Mouse (Mus musculus) stomach, postnatal 0 days (tissue): Measurements from ENCODE around the gene Rpa3.

Experiments
- CTCF ChIP-seq: IDR thresholded peaks from 2 replicates; pipeline ENCODE4 v1.5.1; 2016; ENCODE audit warnings: antibody characterized with exemption, low read depth, mild to moderate bottlenecking, moderate library complexity
- EP300 ChIP-seq: optimal IDR thresholded peaks from 2 replicates; pipeline ENCODE3; 2016; ENCODE audit warnings: antibody characterized with exemption

DNA sequence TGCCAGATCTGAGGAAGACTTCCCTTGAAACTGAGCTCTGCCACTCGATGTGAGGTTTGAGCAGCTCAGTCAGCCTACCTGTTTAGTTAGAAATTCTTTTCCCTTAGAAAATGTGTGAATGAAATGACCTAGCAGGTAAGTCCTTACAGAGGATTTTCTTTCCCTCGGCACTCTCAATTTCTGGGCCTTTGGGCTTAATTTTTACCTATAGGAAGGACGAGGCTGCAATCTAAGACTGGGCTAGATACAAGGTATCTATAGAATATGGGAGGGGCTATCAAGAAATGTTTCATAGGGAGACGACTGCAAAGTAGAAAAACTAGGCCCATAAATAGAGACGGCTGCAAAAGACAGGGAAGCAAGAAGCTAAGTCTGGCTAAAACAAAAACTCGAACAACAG lies 657 bp downstream of the Rpa3 start:
- TF ChIP-seq CTCF (no peak), EP300 (no peak)
